Mouse (Mus musculus) adrenal gland, adult 18-20 months (tissue): ENCODE results near the gene Wdr77. TPM values are rescaled to one million over a fixed set of nuclear protein-coding genes. Genes with fewer than 3 reads are reported as not detected.
"Not testable (repeated sequence)": the region's sequence is repeated elsewhere in the genome, so short reads cannot be mapped to it uniquely, and the experiment has no call there.

ENCODE experiments used
- DNase-seq, 2 experiments: peaks; one replicate each; pipeline ENCODE4 v3.0.0; 2021 to 2022; ENCODE audit warnings: low spot score in 2 of 2
- total RNA-seq, 2 experiments: library from RNA; stranded (reverse); gene quantifications; 1 replicate in 1 of 2; 2 replicates in 1 of 2; pipeline ENCODE4 v1.2.3; 2021

Gene Wdr77
- total RNA-seq, 2 experiments from 2014 or later, result 44.0 to 66.5 TPM

DNA sequence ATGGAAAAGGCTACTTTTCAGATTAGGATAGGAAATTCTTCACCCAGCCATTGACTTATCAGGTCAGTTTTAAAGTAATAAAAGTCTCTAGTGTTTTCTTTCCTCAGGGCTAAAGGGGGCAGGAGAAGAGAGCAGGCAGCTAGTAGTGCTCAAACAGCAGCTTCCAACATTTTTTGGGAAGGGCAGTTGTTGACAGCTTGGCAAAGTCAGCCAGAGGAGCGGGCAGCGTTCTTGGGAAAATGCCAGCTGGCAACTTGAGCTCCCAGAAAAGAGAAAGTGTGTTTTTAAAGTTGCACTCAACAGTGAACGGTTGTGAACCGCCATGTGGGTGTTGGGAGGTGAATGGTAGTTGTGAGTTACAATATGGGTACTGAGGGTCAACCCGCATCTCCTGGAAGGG lies 24.1 kb upstream of the Wdr77 start:
- DNase-seq, result peak; percentile 14 to 34

DNA sequence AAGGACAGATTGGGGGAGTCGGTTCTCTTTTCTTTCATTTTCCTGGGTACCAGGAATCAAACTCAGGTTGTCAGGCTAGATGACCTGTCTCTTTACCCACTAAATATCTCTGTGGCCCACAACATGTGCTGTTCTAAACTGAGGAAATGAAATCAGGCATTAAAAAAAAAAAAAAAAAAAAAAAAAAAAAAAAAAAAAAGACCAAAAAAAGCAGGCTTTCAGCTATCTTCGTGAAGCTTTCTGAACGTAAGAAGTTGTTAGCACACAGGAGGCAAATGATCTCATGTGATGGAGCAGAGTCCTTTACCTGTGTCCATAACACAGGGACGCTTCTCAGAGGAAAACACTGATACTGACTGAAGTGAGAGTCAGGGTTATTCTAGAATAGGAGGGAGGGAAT lies 23.1 kb upstream of the Wdr77 start:
- DNase-seq, result no peak

GRCm38 (mm10) chr3:105951348-105951747 lies 7.8 kb upstream of the Wdr77 start:
- DNase-seq, result no peak

DNA sequence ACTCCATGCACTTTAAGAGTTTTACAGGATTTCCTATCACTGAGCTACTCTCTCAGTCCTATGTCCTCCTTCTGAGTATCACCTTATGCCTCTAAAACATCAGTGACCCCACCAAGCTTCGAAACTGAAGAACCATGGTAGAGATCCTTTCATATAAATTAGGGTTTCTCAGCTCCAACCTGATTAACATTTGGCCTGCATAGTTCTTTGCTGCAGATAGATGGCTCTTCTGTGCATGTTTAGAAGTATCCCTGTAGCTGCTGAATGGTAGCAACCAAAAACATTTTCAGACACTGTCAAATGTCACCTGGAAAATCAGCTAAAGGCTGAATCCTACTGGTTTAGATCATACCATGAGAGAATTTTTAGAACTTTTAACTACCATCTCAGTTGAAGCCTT lies 1.9 kb upstream of the Wdr77 start:
- DNase-seq, result no peak

DNA sequence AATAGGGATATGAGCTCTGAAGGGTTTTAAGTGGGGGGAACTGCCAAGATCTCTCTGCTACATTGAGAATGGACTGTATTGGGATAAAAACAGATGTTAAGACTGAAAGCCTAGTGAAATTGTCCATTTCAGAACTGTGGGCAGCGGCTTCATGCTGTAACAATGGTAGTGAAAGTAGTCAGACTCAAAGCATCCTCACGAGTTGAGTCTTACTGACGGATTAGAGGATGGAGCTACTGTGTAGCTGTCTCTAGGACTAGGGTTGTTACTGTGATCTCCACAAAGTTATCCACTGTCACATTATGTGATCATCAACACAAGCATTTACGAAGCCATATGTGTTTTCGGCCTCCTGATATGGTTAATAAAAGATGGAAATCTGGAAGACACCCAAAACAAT lies 965 bp upstream of the Wdr77 start:
- no peak for DNase-seq

- DNase-seq, result no peak
These were observed 416 bp downstream of the Wdr77 start for GRCm38 (mm10) chr3:105959585-105959984.

- no peak for DNase-seq
These were observed 830 bp downstream of the Wdr77 start, which contains the start of gene Atp5f1 for GRCm38 (mm10) chr3:105959999-105960398. TSS of gene Atp5f1 (minus strand) at chr3:105960099.

DNA sequence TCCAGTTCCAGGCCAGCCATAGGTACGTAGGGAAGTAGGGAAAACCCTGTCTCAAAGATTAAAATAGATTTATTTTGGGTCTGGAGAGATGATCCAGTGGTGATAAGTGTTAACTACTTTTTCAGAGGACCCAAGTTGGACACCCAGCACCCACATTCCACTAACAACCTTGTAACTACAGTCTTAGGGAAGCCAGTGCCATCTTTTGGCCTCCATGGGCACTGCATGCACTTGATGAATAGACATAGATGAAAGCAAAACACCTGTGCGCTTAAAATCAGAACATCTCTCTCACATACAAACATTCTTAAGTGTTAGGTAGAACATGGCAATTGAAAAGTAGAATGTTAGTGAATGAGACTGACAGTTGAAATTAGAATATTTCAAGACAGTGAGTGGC lies 1.5 kb downstream of the Wdr77 start:
- DNase-seq, result no peak

DNA sequence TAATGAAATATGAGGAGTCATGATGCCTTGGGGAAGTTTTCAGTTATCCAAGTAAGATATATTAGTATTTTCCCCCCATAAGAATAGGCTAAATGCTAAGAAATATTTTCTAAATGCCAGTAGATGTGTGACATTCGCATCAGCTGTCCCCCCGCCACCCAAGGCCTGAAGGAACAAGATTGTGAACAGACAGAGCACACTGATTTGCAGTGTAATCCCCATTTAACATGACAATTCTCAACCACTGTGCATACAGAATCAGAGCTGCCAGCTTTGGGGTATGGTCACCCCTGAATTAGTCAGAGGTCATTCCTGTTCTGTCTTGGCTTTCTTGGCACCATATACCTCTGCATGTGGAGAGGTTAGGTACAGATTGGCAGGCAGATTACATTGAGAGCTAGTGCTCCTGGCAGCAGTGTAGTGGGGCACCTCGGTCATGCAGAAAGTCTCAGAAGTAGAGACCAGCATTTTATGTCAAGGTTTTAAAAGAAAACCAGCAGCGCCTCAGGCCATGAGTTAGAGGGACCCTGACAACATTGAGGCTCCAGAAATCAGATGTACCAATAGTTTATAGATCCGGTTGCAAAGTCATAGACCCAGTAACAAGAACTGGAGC lies 12.8 kb downstream of the Wdr77 start:
- no peak for DNase-seq

- DNase-seq, result no peak
These were observed 14.2 kb downstream of the Wdr77 start, which contains the start of gene Ovgp1 for GRCm38 (mm10) chr3:105973411-105973810. TSS of gene Ovgp1 (plus strand) at chr3:105973711.

DNA sequence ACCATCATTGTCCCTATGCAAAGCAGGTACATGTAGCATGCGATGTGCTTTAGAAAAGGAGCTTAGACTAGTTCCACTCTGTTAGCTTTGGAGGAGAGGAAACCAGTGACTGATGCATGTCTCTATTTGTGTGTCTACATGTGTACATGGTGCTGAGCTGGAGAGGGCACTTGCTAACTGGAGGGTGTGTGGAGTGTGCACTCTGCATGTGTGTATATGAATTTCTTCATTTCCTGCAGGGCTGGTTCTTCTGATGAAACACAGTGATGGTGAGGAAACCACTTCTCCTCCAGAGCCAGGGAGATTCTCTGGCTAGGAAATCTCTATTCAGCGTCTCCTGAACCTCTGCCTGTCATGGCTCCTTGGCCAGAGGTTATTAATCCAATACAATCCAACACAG lies 15.0 kb downstream of the Wdr77 start:
- DNase-seq, result no peak

- not testable (repeated sequence) for DNase-seq
These were observed 30.4 kb downstream of the Wdr77 start for GRCm38 (mm10) chr3:105989611-105990010.

DNA sequence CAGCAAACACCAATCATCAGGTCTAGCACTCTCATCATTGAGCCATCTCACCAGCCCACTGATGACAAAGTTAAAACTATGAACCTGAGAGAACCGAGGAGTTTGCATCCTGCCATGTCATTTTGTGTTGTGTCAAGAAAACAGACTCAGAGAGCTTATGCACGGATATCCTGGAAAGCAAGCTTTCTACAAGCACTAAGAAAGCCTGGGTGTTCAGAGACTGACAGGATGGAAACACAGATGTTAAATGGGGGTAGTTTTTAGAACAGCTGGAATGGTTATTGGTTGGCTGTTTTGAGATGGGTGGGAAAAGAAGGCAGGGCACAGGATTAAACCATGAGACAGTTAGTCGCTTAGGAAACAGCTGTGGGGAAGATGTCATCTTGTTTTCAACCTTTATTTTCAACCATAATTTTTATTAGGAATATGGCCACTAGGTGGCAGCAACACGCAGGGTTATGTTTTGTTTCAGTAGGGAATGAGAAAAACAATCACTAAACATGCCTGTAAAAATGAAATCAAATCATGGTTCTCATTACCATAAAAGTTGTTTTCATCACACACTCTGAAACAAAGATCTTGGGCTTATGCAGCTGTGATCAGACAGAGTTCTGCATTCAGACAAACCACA lies 32.6 kb downstream of the Wdr77 start:
- DNase-seq, result peak; percentile 29 to 34

DNA sequence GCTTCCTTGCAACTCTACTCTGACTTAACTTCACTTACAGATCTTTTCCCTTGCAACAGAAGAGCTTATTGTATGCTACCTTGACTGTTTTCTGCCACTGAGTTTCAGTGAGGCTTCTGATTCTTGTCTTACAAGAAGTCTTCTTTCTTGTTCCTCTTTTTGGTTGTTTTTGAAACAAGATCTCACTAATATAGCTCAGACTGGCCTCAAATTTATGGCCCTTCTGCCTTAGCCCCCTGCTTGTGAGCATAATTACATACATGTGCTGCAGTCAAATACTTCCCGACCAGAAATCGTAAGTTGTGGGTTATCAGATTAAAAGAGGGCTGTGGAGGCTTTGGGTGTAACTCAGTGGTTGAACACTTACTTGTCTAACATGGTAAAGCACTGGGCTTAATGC lies 35.6 kb downstream of the Wdr77 start:
- no peak for DNase-seq

GRCm38 (mm10) chr3:106000707-106001375 lies 41.7 kb downstream of the Wdr77 start:
- DNase-seq, result no peak

DNA sequence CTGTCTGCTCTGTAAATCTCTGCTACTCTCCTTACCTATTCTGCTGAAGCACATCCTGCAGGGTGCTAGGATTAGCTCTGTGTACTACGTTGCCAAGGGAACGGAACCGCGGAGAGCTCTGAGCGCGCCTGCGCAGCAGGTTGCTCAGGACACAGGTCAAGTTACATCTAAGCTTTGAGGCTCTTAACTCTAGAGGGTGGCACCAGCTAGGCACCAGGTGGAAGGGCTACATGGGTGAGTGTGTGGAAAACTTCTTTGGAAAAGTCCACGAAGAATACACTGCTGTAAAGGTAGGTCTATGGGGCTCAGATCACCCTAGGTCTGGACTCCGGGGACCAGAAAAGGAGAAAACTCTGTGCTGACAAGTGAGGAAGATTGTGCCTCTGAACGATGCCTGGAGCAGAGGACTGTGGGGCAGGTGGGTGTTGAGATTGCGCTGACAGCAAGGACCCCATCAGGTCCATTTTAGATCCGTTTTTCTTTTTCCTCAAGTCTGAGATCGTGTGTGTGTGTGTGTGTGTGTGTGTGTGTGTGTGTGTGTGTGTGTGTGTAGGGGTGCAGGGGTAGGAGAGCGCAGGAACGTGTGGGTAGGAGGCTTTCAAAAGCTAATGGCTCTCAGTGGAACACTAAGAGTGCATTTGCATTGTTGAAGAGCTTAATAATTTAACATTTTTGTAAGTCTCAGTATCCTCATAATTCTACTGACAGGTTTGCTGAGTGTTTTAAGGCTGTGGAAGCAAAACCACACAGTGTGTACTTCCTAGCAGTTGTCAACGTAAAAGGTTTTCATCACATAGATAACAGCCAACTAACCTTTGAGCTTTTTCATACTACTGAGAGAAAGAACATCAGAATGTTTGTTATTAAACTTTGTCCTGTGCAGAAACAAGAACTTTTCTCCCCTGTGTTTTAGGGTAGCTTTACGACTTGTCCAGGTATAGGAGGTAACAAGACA lies 42.5 kb downstream of the Wdr77 start:
- no peak for DNase-seq

DNA sequence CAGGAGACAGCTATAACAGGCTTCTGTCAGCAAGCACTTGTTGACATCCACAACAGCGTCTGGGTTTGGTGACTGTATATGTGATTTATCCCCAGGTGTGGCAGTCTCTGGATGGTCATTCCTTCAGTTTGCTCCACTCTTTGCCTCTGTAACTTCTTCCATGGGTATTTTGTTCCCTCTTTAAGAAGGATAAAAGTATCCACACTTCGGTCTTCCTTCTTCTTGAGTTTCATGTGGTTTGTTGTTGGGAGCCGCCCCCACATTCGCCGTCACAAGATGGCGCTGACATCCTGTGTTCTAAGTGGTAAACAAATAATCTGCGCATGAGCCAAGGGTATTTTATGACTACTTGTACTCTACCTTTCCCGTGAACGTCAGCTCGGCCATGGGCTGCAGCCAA lies 44.2 kb downstream of the Wdr77 start:
- not testable (repeated sequence) for DNase-seq

- no peak for DNase-seq
These were observed 55.4 kb downstream of the Wdr77 start, which contains the start of gene Pifo for GRCm38 (mm10) chr3:106014546-106014945. TSS of gene Pifo (minus strand) at chr3:106014646.
